Mouse (Mus musculus) spleen, postnatal 36 days (tissue): Measurements from ENCODE around the gene 1700001C02Rik.

Experiments
- DNase-seq, 2 experiments: peaks; one replicate each; pipeline ENCODE4 v3.0.0; 2022; ENCODE audit warnings: low spot score in 2 of 2, mixed read lengths in 1 of 2

The 1700001C02Rik gene

DNA sequence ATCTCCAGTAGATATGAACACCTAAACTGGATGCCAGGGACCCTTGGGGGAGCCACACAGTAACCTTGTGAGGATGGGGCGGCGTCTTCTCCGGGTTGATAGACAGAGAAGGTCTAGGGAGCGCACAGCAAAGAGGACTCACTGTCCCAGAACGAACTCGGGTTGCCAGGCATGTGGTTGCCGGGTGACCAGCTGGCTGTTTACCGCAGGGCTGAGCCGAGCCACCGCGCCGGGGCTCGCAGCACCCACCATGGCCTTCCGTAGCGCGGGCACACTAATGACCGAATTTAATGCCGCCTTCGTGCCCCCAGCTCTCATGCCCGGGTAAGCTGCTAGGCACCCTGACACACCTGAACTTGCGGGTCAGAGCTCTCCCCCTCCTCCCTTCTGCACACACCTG, at the start of gene 1700001C02Rik:
Gene 1700001C02Rik, plus strand, starts transcription at position 187 of the 400 bp plus-strand sequence.
- no peak for DNase-seq

DNA sequence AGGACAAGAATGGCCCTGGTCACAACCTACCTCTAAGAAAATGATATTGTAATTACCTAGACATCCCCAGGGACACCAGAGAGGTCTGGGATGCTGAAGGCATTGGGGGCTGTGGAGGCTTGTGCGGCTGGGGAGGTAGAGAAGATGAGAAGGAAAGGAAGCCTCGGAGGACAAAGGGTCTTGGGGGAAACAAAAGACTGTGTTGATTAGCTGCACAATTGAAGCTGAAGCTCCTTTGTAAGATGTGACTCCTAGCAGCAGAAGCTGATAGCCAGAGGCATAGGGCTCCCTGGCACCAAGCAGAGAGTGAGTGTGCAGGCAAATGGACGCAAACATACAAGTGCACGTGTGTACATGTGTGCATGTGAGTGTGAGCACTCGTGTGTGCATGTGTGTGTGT, 49.2 kb upstream of the 1700001C02Rik start:
- DNase-seq, result no peak

DNA sequence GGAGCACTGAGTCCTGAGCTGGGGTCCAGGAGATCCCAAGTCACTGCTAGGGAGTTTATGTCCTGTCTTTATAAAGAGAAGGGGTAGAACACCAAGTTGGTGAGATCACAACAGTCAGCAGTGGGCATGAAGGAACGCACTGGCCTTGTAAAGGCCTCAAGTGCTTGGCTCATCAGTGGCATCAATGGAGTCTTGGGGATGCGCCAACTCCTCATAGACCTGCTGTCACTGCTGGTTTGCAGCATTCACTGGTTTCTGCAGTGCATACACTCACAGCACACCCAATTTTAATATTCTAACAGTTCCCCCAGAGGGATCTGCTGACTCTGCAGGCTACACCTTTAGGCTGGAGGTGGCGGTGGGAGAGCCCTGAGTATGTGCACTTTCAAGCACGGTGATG, 42.7 kb upstream of the 1700001C02Rik start:
- no peak for DNase-seq

DNA sequence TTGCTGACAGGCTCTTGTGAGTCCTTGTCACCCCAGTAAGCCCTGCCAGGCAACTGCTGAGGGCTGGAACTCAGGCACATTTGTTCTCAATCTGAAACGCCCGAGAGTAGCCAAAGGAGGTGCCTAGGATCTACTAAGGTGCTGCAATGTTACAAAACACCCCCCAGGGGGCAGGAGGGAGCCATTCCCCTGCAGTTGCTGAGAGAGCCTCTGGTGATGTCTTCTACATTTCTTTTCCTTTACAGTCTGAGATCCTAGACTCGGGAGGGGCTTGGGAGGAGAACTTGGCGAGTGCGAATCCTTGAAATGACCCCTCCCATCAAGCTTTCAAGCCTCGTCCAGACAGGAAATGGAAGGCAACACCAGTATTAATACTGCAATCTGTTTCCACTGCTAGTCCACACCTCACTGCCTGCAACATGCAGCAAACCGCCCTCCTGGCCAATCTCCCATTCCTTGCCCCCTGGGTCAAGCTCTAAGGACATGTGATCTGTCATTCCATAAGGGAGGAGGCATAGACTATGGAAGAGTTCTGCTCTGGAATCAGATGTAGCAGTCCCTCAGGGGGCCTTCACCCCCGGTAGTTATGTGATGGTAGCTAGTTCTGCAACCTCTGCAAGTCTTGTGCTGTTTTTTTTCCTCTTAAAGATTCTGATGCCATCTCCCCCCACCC, 42.1 kb upstream of the 1700001C02Rik start:
- peak in 1 of 2 experiments; percentile 7 for DNase-seq

DNA sequence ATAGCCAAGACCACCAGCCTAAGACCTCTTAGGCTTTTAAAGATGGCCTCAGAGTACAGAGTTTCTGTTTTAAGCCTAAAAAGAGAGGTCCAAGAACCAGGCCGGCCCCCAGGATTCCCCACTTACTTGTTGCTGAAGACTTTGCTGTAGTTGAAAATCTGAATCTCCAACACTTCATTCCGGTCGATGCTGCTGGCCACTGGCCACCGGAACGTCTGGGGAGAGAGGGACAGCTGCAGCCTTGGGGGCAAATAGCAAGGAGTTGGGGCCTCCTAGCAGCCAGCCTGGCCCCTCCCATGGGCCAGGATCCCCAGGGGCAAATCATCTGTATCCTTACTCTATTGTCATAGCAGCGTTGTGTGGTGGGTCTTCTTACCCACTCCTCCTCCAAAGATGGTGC, 38.4 kb upstream of the 1700001C02Rik start:
- no peak for DNase-seq

DNA sequence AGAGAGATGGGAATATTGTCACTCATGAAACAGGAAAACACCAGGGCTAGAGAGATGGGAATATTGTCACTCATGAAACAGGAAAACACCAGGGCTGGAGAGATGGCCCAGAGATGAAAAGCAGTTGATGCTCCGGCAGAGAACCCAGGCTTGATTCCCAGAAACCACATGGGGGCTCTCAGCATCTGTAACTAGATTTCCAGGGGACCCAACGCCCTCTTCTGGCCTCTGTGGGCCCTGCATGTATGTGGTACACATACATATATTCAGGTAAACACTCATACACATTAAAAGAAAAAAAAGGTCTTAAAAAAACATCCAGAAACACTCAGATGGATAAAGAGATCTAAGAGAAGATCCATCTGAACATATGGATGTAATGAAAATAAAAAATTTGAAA, 26.9 kb upstream of the 1700001C02Rik start:
- no peak for DNase-seq

DNA sequence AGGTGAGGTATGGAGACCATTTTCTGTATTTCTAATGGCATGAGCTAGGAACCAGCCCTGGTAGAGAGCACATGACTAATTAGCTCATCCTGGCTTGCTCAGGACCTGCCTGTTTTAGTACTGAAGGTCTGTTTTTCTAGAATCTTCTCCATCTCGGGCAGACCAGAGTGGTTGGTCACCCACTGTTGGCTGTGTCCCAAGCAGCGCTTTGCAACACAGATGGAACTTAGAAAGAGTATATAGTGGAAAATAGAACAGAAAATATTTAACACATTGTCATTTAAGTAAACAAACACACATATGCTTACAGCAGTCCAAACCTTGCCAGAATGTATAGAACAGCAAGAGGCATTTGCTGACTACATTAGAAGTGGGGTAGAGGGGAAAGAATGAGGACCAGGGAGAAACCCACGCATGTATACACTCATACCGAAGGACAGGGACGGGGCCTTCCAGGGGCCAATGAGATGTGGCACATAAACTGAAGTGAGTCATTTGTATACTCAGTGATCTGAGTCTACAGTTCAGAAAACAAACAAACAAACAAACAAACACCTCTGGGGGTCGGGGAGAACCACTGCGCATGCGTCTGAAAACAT, 25.4 kb upstream of the 1700001C02Rik start:
- no peak for DNase-seq

DNA sequence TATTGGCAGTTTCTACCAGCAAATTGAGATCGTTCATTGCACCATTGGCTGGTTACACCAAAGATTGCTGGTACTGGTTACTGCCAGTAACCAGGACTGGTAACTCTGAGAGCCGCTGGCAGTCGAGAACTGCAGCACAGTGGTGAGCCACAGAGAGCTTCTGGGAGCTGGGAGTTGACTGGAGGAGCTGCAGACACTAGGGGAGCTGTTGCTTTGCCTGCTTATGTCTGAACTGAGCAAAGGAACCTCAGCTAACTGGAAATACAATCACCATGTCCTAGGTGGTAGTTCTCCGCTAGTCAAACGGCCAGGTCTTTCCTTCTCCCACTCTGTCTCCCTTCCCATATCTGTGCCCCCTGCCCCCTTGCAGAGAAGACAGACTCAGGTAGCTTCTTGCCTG, 23.7 kb upstream of the 1700001C02Rik start:
- no peak for DNase-seq

DNA sequence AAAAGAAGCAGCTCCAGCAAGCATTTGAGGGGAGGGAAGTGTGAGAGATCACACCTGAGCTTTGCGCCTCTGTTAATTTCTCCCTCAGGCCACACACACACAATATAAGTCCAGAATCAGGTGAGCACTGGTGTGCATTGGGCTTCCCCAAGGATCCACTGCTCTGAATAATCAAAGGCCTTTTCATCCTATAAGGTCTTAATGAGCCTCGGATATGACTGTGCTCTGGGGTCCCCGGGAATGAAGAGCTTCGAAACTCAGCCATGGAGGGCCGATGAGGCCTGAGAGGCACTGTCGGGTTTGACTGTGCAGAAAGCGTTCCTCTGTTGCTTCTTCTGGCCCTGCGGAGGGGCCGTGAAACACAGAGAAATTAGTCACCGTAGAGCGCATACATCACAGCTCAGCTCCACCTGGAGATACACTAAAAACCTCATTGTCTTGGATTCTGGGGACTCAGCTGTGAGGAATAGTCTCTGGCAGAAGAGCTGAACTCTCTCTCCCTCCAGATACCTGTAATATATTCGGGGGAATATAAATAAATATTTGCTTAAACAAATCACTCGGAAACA, 21.4 kb upstream of the 1700001C02Rik start:
- DNase-seq, result no peak

DNA sequence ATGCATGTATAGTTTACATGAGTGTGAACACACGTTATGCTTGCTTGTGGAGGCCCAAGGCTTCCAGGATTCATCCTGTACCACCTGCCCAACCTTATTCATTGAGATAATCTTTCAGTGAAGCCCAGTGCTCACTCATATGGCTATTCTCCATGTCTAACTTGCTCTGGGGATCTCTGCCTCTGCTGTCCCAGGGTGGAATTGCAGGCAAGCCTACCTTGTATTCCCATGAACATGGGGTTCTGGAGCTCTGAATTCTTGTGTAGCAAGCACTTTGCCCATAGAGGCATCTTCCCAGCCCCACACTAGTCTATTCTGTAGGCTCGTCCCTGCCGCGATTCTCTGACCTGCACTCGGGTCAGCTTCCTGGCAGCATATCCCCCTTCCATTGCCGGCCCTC, 9.8 kb upstream of the 1700001C02Rik start:
- DNase-seq, result no peak

DNA sequence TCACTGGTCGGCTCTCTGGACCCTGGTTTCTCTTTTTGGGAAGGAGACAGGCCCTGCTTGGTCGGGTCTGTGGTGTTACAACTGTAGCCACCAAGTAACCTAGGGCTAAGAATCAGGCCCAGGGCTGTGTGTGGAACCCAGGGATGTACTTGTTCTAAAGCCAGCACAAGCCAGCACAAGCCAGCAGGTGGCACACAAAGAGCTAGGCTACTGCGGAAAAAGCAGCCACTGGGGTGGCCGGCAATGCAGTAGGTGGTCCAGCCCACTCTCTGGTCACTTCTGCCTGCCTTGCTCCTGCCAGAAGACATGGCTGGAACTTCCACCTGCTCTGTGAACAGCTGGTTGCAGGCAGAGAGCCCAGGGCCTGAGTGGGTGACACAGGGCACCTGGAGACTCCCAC, 5.7 kb upstream of the 1700001C02Rik start:
- DNase-seq, result no peak

DNA sequence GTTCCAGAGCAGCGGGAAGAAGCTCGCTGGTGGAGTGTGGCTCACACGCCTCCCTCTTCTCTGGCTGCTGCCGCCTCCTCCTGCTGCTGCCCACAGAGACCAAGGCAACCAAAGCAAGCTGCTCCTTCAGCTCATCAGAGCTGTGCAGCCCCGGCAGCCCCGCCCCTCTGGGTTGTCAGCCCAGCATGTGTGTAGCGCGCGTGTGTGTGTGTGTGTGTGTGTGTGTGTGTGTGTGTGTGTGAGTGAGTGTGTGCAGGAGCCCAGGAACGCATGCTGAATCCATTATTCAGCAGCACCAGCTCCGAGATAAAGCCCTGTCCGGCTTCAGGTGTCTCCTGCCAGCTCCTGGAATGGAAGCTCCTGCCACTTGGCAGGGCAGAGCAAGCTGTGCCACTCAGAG, 4.0 kb upstream of the 1700001C02Rik start, which contains the start of gene Otof:
Gene Otof, minus strand, starts transcription at position 112 of the 400 bp plus-strand sequence.
- DNase-seq, result no peak

DNA sequence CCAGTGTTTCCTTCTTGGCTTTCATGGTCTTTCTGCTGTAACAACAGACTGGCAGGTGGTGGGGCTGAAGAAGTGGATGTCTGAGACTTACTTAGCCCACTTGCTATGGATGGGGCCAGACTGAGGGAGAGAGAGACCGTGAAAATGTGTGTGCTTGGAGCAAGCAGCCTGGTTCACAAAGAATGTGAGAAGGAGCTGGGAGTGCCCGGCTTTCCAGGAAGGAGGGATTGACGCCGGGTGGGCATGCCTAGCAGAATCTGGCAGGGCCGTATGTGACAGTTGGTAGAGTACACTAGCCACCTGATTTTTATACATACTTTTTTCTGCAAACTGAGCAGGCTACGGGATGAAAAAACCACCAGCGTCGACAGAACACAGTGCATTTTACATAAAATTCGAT, 468 bp downstream of the 1700001C02Rik start:
- DNase-seq, result no peak

DNA sequence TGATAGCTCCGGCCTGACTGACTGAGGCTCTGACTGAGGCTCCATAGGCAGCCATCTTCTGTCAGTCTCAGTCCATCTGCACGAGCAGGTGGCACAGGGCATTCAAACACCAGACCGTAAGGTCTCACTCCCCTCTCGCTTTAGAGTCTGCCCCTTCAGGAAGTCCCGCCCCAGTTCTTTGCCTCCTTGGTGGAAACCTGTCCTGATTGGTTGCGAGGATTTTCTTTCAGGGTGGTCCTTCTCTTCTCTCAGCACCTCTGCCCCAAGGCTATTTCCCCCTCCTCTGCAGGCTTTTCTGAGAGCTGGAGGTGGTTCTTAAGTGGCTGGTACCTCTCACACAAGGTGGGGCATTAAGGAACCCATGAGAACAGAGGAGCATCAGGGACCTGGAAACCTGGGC, 4.6 kb downstream of the 1700001C02Rik start:
- DNase-seq, result no peak

DNA sequence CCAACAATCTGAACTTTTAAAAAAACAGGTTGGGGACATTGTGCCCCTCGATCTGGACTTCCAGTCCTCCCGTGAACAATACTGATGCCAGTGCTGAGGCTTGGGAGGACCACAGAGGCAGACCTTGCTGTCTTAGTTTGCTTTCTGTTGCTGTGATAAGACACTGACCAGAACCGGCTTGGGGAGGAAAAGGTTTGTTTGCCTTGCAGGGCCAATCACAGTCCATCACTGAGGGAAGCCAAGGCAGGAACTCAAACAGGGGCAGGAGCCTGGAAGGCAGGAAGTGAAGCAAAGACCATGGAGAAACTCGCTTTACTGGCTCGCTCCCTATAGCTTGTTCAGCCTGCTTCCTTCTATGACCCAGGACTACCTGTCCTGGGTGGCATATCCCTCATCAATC, 6.3 kb downstream of the 1700001C02Rik start:
- no peak for DNase-seq

DNA sequence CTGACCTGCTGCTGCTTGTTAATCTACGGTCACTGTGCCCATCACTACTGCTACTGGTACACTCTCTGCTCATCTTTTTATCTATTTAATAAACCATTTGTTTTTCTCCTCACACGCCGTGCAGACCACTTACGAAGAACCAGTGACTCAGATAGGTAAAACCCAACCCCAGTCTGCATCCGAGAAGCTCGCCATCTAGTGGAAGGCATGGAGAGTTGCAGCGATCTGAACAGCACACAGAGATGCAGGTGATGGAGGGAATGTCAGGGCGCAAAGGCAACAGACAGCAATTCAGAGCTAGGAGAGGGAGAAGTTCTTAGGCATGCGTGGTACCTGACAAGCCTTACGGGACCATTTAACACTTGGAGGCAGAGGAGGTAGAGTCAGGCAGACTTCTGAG, 10.7 kb downstream of the 1700001C02Rik start:
- no peak for DNase-seq

DNA sequence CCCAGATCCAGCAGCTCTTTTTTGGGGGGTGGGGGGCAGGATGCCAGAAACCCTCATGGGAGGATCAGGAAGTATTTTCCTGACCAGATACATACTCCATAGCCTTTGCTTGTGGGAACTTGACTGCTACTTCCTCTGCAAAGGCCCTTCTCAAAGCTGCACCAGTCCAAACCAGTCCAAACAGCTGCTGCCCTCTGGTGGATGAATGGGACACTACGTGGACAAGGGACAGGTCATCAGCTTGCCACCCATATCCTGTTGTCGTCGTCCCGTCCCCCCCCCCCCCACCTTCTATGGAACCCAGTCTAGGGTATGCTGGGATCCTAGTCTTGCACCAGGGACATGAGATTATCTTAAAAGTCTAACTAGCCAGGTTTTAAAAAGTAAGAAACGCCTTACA, 16.5 kb downstream of the 1700001C02Rik start:
- DNase-seq, result peak; percentile 14 to 21

DNA sequence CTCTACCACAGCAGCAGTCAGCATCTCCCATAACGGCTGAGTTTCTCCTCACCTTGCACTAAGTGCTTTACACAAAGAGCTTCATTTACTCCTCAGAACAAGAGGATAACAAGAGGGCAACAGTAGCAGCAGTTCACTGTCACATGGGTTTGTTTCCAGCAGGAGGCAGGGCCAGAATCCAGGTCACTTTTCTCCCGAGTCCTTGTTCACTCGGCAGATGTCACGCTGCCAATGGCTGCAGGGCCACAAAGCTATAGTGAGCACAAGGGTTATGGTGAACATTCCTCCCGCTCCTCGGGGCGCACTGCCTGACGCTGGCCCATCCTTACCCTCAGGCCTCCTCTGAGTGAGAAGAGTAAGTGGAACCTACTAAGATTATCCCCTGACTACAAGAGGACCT, 17.7 kb downstream of the 1700001C02Rik start:
- no peak for DNase-seq

DNA sequence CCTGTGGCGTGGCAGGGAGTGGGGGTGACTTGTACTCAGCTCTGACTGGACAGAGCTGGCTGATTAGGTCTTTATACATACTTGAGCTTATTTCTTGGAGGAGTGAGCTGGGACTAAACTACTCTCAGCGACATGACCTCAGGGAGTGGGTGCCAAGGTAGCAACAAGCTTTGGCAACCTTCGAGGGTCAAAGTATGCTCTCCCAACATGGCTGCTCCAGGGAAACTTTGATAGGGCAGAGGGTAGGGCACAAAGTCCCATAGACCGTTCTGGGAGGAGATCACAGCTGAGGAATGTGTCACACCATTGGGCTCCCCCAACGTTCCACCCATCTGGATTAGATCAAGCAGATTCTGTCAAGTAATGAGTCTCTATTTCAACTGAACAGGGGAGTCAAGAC, 18.7 kb downstream of the 1700001C02Rik start:
- no peak for DNase-seq

DNA sequence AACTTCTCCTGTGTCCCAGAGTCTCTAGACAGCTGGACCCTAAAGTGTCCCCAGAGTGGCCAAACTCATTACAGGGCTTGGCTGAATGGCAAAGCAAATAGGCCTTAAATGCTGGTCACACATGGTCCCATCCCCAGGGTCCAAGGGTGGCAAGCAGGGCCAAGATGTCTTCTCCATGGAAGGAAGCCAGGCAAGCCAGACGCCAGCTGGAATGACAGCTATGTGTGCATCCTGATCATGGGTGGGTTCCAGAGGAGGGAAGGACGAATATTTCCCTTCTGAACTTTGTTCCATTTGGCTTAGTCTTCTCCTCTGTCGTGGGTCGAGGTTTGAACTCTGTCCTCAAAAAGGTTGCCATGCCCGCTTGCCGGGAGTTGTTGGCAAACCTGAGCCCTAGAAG, 19.3 kb downstream of the 1700001C02Rik start:
- DNase-seq, result no peak

DNA sequence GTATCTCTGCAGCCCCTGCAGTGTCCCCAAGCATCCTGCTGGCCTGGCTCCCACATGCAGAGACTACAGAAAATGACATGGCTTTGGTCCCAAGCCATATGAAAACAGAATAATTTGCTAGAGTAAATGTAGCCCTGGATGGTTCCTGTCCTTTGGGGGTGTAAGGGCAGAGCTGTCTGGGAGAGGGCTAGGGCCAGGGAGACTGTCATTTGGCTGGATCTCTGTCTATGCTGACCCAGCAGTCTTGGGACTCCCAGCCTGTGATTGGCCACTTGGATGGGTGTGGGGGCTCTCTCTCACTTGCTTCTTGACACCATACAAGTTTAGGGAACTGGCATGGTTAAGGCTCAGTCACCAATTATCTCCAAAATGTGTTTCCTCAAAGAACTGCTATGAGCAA, 24.4 kb downstream of the 1700001C02Rik start:
- DNase-seq, result no peak

DNA sequence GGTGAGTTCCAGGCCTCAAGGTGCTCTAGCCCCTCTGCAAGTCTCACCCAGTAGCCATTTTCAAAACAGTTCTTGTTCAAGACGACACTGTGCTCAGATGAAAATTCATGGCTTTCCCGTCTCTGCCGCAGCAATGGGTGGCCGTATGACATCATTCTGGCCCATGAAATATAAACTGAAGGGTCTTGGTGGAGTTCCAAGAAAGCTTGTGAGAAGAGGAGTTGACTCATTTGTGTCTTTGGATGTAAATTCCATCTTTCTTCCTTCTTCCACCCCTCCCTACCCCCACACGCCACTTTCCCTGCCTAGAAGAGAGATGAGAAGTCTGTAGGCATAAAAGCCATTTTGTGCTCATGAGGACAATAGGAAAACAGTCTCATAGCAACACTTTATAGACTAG, 25.0 kb downstream of the 1700001C02Rik start:
- no peak for DNase-seq

DNA sequence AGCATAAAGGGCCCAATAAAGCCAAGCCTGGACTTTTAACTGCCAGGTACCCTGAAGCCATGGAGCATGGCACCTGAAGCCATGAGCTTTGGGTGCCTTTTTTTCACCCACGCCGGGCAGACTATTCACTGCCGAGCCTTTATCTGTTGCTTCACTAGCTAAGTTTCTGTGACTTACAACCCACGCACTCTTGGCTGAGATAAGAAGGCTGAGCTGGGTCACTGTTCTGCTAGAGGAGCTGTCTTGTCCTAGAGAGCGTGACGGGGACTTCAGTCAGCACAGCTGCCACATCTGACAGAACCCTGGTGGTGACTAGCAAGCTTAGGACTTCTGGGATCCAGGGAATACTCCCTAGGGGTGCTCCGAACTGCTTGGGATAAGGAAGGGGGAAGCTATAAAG, 27.9 kb downstream of the 1700001C02Rik start:
- no peak for DNase-seq
